Mouse (Mus musculus) gonadal fat pad, adult 2 months (tissue): ENCODE results near the gene 4933407L21Rik. TPM values are rescaled to one million over a fixed set of nuclear protein-coding genes. Genes with fewer than 3 reads are reported as not detected.
"Not testable (repeated sequence)": the region's sequence is repeated elsewhere in the genome, so short reads cannot be mapped to it uniquely, and the experiment has no call there.

ENCODE experiments used
- DNase-seq: peaks from one replicate; pipeline ENCODE4 v3.0.0-alpha.2; 2012; ENCODE audit warnings: low read depth
- polyA plus RNA-seq: library from polyadenylated mRNA; depleted of rRNA; stranded (reverse); fragments of >200 nt; gene quantifications from 2 replicates; pipeline ENCODE4 v1.2.3, GENCODE M21; 2012; rRNA removed

4933407L21Rik gene
- polyA plus RNA-seq, 1 experiment, result 0.58 TPM

DNA sequence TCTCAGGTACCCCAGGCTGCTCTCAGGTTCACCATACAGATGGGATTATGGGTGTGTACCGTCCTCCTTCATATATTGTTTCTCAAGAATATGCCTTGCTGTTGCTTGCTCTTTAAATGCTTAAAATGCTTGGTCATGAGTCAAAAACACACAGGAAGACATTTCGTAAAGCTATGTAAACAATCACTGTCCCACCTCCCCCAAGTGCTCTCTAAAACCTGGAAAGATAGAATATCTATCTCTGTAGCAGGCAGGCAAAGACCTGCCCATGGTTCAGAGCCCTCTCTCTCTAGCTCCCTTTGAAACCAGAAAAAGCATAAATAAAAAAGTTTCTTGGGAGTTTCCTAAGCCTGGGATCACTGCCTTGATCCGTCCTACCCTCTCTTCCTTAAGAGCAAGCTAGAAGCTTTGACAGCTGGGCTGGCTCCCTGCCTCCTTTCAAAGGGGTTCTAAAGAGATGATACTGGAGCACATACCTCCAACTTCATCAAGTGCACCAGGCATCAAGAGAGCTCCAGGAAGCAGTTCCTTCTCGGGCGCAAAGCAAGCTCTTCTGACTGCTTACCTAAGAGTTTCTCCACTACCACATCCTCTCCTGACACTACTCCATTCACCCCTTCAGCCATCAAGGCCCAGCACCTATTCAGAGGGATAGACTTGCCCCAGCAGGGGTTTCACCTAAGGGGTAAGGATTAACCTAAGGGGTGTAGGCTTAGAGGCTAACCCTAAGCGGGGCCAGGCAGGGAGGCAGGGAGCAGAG lies 31.0 kb downstream of the 4933407L21Rik start:
- no peak for DNase-seq

DNA sequence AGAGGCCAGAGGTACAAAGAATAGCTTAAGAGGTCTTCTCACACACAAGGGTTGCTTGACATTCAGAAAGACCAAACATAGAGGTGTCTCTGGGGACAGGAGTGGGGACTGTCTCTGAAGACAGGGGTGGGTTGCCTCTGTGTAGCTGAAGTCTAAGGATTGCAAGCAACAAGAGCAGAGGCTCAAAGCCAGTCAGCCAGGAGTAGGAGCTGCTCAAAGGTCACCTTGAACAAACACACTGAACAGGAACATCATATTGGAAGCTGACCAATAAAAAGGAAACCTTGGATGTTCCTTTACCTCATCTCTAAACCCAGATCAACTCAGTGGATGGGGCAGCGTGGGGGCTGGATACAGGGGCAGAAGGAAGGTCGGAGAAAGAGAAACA lies 31.6 kb downstream of the 4933407L21Rik start:
- DNase-seq, result no peak

DNA sequence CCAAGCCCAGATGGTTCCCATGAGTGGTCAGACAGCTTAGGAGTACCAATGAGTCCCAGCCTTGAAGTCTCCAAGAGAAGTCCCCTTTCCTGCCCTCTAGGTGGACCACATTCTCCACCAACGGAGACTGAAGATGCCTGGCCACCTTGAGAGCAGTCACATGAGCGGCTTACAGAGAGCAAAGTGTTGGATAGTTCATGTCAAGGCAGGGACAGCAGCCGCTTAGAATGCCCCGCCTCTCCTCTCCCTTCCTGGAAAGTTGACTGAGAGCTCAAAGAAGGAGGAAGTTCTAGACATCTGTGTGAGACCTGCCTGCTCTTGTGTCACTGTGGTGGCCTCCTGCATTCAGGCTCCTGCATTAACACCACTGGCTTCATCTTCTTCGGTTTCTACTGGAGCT lies 32.6 kb downstream of the 4933407L21Rik start, which contains the start of gene Gpr55:
Gpr55 (minus strand) TSS at position 135 of the 400 bp plus-strand sequence.
- no peak for DNase-seq

DNA sequence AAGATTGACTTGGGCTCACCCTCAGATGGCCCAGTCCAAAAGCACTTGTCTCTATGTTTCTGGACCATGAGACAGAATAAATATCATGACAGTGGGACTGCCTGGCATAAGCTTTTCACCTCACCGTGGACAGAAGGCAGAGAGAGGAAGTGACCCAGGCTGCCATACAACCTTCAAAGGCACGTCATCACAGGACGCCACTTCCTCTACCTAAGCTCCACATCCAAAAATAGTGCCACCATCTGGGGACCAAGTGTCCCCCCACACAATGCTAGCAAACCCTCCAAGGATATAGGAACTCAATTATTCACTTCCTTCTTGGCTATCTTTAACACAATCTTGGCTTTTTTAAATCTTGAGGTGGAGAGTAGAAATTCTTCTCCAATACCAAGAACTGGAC lies 33.8 kb downstream of the 4933407L21Rik start:
- DNase-seq, result no peak

DNA sequence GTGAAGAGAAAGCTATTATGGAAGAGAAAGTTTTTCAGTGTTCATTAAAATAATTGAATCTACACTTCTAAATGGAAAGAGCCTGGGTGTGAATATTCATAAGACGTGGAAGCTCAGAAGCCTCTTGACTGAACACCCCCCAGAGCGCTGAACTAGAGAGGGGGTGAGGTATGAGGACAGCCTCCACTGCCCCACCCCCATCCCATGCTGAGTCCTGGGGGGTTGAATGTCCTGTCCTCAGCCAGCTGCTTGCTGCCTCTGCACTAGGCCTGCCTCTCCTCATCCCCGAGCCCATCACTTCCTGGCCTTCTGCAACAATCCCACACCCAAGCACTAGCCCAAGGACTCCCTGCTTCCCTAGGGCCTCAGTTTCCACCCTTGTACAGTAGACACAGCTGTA lies 37.6 kb downstream of the 4933407L21Rik start:
- DNase-seq, result no peak

DNA sequence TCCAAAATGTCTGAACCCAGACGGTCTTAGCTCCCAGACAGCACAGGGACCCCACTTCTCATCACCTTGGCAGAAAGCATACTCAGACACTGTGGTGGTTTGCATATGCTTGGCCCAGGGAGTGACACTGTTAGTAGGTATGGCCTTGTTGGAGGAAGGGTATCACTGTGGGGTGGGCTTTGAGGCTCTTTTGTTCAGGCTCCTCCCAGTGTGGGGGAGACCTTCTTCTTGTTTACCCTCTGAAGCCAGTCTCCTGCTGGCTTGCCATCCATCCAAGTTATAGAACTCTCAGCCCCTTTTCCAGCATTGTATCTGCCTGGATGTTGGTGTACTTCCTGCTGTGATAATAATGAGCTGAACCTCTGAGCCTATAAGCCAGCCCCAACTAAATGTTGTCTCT lies 40.8 kb downstream of the 4933407L21Rik start:
- DNase-seq, result no peak

DNA sequence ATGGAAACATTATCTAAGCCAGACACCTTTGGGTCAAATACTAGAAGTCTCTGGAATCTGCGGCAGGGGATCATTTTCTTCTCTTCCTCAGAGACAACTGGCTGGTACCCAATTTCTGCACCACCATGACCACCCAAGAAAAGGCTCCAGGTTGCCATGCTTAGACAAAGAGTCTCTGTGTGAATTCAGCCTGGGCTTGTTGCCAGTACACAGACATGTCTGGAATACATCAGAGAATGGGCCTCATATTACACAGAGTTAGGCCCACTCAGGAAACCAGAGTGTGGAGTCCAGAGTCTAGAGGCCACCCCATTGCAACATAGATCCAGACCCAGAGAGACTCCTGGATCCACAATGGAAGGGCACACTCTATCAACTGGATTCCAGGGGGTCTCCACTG lies 41.2 kb downstream of the 4933407L21Rik start:
- DNase-seq, result no peak

DNA sequence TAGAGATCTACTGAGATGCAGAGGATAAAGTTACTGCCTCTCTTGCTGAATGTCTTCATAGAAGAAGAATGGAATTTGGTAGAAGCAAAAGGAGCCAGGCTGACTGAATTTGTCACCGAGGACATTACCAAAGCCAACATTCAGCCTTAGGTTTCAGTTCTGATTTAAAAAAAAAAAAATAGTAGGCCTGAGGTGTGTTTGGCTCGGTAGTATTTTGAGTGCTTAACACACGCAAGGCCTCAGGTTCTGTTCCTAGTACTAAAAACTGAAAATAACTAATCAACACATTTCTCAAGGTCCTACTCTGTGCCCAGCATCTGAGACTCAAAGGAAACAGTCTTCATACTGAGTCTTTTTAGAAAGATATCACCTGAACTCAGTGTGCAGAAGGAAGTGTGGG lies 42.8 kb downstream of the 4933407L21Rik start:
- DNase-seq, result no peak

DNA sequence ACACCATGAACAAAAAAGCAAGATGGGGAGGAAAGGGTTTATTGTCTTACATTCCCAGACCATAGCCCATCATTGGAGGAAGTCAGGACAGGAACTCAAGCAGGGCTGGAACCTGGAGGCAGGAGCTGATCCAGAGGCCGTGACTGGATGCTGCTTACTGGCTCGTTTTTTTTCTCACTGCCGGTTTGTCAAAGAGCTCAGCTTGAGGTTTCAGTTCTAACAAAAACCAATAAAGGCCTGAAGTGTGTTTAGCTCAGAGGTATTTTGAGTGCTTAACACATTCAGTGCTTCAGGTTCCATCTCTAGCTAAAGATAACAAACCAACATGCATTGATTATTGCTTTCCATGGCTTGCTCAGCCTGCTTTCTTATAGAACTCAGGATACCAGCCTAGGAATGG lies 44.1 kb downstream of the 4933407L21Rik start:
- no peak for DNase-seq

DNA sequence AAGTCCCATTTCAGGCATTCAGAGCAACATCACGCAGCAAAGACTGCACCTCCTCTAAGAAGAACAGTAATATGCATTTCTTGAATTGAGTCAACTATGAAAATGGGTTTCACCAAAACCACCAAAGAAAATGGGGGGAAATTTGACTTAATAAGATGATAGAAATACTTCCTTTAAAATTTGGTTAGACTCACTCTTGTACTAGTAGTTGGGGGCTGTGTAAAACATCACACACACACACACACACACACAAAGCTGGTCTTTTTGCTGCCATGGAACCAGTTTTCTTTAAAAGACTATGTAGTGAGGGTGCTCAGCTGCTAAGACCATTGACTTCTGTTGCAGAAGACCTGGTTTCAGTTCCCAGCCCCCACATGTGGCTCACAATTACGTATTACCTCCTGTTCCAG lies 45.2 kb downstream of the 4933407L21Rik start:
- no peak for DNase-seq

DNA sequence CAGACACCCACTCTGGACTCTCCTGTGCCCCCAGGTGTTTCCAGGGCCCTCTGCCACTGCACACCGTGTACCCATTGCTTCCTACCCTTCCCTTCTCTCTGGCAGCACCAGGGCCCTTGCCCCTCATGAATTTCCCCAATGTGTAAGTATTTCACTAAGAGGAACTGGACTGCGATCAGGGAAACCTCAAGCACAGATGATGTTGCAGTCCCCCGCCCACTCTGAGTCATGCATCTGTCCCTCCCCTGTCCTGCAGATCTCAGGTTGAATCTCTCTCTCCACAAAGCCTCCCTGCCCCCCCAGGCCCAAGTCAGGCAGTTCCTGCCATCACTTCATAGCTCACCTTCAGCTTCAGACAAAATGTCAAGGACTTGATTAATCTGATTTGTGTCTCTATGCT lies 49.4 kb downstream of the 4933407L21Rik start:
- DNase-seq, result no peak

DNA sequence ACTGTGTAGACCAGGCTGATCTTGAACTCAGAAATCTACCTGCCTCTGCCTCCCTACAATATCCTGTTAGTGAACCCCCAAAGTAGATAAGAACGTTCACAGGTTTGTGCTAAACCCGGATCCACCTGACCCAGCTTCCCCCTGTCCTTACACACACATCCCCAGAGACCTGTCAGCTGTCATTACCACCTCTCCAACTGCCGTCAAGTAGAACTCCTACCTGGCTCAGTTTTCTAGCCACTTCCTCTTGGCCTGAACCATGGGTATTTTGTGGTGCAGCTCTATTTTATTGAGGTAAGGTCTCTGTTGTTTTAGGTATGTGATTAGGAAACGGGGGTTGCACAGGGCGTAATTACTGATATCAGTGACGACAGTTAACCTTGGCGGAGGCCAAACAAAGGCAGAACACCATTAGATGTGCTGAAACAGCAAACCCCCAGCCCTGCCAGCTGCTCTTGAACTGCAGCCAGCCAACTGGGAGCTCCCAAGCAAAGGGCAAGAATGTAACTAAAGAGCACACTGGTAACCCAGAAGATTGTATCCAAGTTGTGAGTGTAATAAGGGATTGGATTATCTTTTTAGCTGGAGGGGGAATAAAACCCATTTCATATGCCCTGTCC lies 53.6 kb downstream of the 4933407L21Rik start:
- DNase-seq, result no peak

DNA sequence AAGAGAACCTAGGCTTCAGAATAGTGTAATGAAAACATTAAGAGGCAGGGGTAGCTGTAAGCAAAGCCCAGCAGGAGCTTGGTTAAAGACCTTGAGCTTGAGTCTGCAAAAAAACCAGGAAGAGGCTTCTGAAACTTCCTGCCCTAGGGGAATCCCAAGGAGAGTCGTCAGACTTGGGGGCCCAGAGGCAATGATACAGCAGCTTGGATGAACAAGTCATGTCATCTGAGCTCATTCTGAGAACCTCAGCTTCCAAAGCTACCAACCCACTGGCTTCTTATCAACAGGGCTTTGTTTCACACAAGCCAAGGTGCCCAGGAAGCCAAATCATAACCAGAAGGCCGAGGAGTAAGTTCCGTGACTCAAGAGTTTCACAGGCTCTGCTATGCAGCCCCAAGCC lies 57.5 kb downstream of the 4933407L21Rik start:
- no peak for DNase-seq

DNA sequence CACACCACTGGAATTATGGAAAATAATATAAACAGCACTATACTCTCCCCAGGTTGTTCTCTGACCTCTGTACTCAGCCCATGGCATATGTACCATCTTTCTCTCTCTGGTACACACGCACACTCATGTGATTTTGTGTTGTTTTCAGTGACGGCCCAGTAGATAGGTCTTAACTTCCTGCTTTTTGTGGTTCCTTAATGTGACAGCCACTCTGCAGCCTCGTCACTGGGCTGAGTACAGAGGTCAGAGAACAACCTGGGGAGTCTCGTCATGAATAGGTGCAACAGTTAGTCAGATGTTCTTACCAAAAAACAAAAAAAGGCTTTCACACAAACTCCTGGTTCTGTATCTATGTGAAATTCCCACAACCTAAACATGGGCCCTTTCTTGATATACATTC lies 60.1 kb downstream of the 4933407L21Rik start:
- no peak for DNase-seq

DNA sequence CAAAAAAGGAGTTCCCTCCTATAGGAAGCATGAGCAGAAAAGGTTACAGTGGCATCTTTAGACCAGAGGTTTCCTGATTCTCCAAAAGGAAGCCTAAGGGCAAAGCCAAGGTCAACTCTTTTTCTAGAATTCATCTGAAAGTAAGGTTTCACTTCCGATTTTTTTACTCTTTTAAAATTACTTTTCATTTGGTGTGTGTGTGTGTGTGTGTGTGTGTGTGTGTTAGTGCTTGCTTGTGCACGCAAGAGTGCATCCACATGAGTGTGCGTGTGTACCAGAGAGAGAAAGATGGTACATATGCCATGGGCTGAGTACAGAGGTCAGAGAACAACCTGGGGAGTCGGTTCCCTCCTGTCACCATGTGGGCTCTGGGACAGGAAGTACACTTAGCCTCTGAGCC lies 60.6 kb downstream of the 4933407L21Rik start:
- not testable (repeated sequence) for DNase-seq

Other genes starting within 250 kb of the 4933407L21Rik start
- gene A630001G21Rik, start 149.8 kb upstream of the 4933407L21Rik start, polyA plus RNA-seq, result 1.2 and 1.6 TPM in 2 replicates
- gene Cab39, start 135.0 kb upstream of the 4933407L21Rik start, polyA plus RNA-seq, result 52.5 and 61.4 TPM in 2 replicates
- gene Itm2c, start 34.2 kb upstream of the 4933407L21Rik start, polyA plus RNA-seq, result 350 and 546 TPM in 2 replicates
- gene Gpr55, start 32.5 kb downstream of the 4933407L21Rik start, polyA plus RNA-seq, result 0.03 and 0.07 TPM in 2 replicates
- 18.5 and 30.4 TPM in 2 replicates for gene Spata3, start 88.3 kb downstream of the 4933407L21Rik start, polyA plus RNA-seq
- 37.5 and 48.4 TPM in 2 replicates for gene 2810459M11Rik, start 117.4 kb downstream of the 4933407L21Rik start, polyA plus RNA-seq
- 79.7 and 84.6 TPM in 2 replicates for gene Psmd1, start 135.9 kb downstream of the 4933407L21Rik start, polyA plus RNA-seq
- 0.24 and 0.30 TPM in 2 replicates for gene Htr2b, start 183.5 kb downstream of the 4933407L21Rik start, polyA plus RNA-seq
- gene Gm21972, start 205.2 kb downstream of the 4933407L21Rik start, polyA plus RNA-seq, result 0.38 TPM in 1 of 2 replicates, not detected in the other
- gene Armc9, start 226.3 kb downstream of the 4933407L21Rik start, polyA plus RNA-seq, result 8.3 TPM in 2 replicates